In the genomic region with DNA sequence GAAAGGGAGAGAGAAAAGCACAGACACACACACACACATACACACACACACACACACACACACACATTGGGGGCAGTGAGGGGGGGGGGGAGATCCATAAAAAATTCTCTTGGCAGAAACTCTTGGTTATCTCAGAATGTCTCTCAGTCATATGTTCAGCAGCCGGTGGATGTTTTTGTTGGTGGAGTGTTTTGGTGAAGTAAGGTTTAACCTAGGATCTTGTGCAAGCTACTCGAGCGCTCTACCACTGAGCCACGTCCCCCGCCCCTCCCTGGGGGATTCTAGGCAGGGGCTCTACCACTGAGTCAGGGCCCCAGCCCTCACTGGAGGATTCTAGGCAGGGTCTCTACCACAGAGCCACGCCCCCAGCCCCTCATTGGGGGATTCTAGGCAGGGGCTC, we compare ENCODE assay signal across 31 mouse cellular contexts. TPM values are rescaled to one million over a fixed set of nuclear protein-coding genes. Genes with fewer than 3 reads are reported as not detected.
"Had no signal": no experiment of that assay in that cellular context is flagged by ENCODE, and none has a peak within 500 bp of the region (broad histone marks: within the 10 kb centered on the region; RNA-seq: fewer than 3 reads in every experiment).

No protein-coding gene starts in this region.

- H3K4me3 ChIP-seq: heart, embryonic 10.5 days; heart, embryonic 12.5 days; hindbrain, embryonic 13.5 days; hindbrain, embryonic 15.5 days; kidney, embryonic 15.5 days; layer of hippocampus, adult 2 months; left cerebral cortex, adult 2 months; limb, embryonic 10.5 days; limb, embryonic 12.5 days had no signal

- ATAC-seq: hindbrain, postnatal 0 days; intestine, embryonic 16.5 days had no signal

- H3K9ac ChIP-seq: heart, embryonic 12.5 days; hindbrain, embryonic 13.5 days; hindbrain, embryonic 15.5 days; kidney, embryonic 15.5 days; limb, embryonic 12.5 days had no signal

- H3K4me2 ChIP-seq: heart, embryonic 12.5 days; hindbrain, embryonic 13.5 days; hindbrain, embryonic 15.5 days; kidney, embryonic 15.5 days; limb, embryonic 12.5 days; liver, embryonic 11.5 days had no signal

- H3K27ac ChIP-seq: heart, embryonic 10.5 days; hindbrain, embryonic 13.5 days; hindbrain, embryonic 15.5 days; hindbrain, postnatal 0 days; kidney, embryonic 15.5 days; kidney, postnatal 0 days; layer of hippocampus, adult 2 months; left cerebral cortex, adult 2 months; limb, embryonic 10.5 days; limb, embryonic 12.5 days had no signal

- H3K27me3 ChIP-seq: heart, embryonic 12.5 days; hindbrain, embryonic 13.5 days; hindbrain, embryonic 15.5 days; kidney, embryonic 15.5 days; limb, embryonic 12.5 days had no signal

- H3K9me3 ChIP-seq: heart, embryonic 10.5 days; heart, embryonic 12.5 days; hindbrain, embryonic 13.5 days; hindbrain, embryonic 15.5 days; kidney, embryonic 15.5 days; limb, embryonic 10.5 days had no signal

- DNase-seq: gastrocnemius, postnatal 14 days; gastrocnemius, postnatal 36 days; heart, postnatal 14 days; heart, postnatal 36 days; kidney, adult 11 months; kidney, adult 2 months; kidney, adult 9 months; kidney, postnatal 14 days; kidney, postnatal 36 days; liver had no signal

RNA-seq across cellular contexts. Expression of gene Syna, which starts 23.9 kb away (rescaled TPM):
- total RNA-seq: gastrocnemius, adult 18-20 months; gastrocnemius, adult 8-10 months; gastrocnemius, postnatal 36 days; heart, adult 18-20 months; heart, adult 8-10 months; heart, postnatal 14 days; heart, postnatal 36 days; hematopoietic stem cell, adult 5-6 weeks; hindbrain, postnatal 0 days had no signal
- polyA plus RNA-seq: heart, embryonic 10.5 days; heart, embryonic 12.5 days; heart, embryonic 14.5 days; heart, embryonic 16.5 days; hindbrain, embryonic 11.5 days; intestine, embryonic 16.5 days; limb, embryonic 12.5 days; liver, embryonic 11.5 days had no signal
